Comparison of ENCODE assay signal across 9 mouse cellular contexts in genomic region chr4:43478906-43479832, GRCm38 (mm10). TPM values are rescaled to one million over a fixed set of nuclear protein-coding genes. Genes with fewer than 3 reads are reported as not detected.
DNase-seq lines count a peak whose midpoint lies in the region; ATAC-seq and TF ChIP-seq lines count a peak whose summit lies in the region.
"Had no signal": no experiment of that assay in that cellular context is flagged by ENCODE, and none has a peak within 500 bp of the region (broad histone marks: within the 10 kb centered on the region; RNA-seq: fewer than 3 reads in every experiment).

No protein-coding gene starts in this region.

- H3K4me1 ChIP-seq in forebrain, postnatal 0 days (ENCODE audit: insufficient read depth), result no peaks in the 10 kb centered on the region
- peaks cover 13% of the 10 kb centered on the region for H3K4me1 ChIP-seq in kidney, embryonic 15.5 days

- H3K4me2 ChIP-seq in forebrain, postnatal 0 days (ENCODE audit: low read depth), result no peak overlapping the region
- H3K4me2 ChIP-seq in kidney, embryonic 15.5 days, result peak overlapping the region; percentile 46

- H3K27ac ChIP-seq in forebrain, postnatal 0 days (ENCODE audit: low read depth, low read length), result no peak overlapping the region
- peak overlapping the region; percentile 10; the same call in 1 of the 2 replicates for H3K27ac ChIP-seq in kidney, embryonic 15.5 days

- no peaks in the 10 kb centered on the region for H3K27me3 ChIP-seq in forebrain, postnatal 0 days (ENCODE audit: insufficient read depth, low read length)
- no peaks in the 10 kb centered on the region for H3K27me3 ChIP-seq in kidney, embryonic 15.5 days

- H3K4me3 ChIP-seq in forebrain, postnatal 0 days (ENCODE audit: low read depth, low read length), result no peak overlapping the region
- H3K4me3 ChIP-seq in kidney, embryonic 15.5 days (replicated peaks), result no peak overlapping the region; the same call in 1 of the 2 replicates

- ATAC-seq in forebrain, postnatal 0 days, result no peak
- ATAC-seq in kidney, embryonic 15.5 days (replicated peaks; ENCODE audit: low FRiP score), result no peak

- peak; percentile 52 for TF ChIP-seq CTCF in forebrain, postnatal 0 days (IDR thresholded peaks at IDR 0.05; ENCODE audit: low read depth)

- 45% methylated on average over 24 of the region's 24 CpGs for WGBS in forebrain, postnatal 0 days
- 50% methylated on average over 24 of the region's 24 CpGs for WGBS in kidney, embryonic 15.5 days

- no peak overlapping the region for H3K9ac ChIP-seq in forebrain, postnatal 0 days
- no peak overlapping the region for H3K9ac ChIP-seq in kidney, embryonic 15.5 days

- DNase-seq in ovary, postnatal 14 days (ENCODE audit: low spot score), result peak; percentile 63
- DNase-seq in ovary, adult 18-20 months (ENCODE audit: low spot score), result no peak
- peak; percentile 58 for DNase-seq in adrenal gland, adult 2 months
- DNase-seq in forebrain, postnatal 0 days, result peak; percentile 36
- peak; percentile 89 for DNase-seq in lung, postnatal 10 days
- peak; percentile 60 to 88 for DNase-seq in spleen, adult 18-20 months
- no peak for DNase-seq in frontal cortex, postnatal 10 days (ENCODE audit: low spot score in 2 of 2)

- H3K36me3 ChIP-seq in forebrain, postnatal 0 days (ENCODE audit: insufficient read depth), result no peaks in the 10 kb centered on the region
- no peaks in the 10 kb centered on the region for H3K36me3 ChIP-seq in kidney, embryonic 15.5 days

- H3K9me3 ChIP-seq in forebrain, postnatal 0 days (ENCODE audit: low read length), result no peaks in the 10 kb centered on the region
- H3K9me3 ChIP-seq in kidney, embryonic 15.5 days (replicated peaks), result no peaks in the 10 kb centered on the region

RNA-seq across cellular contexts. Expression of gene Sit1, which starts 4.4 kb away (rescaled TPM):
- not detected for total RNA-seq in adrenal gland, adult 2 months (2021)
- polyA plus RNA-seq in adrenal gland, adult 2 months (2012; rRNA removed), result 0.28 and 0.73 TPM in 2 replicates
- total RNA-seq in forebrain, postnatal 0 days (2014; rRNA removed), result not detected in 2 replicates
- not detected in 2 replicates for polyA plus RNA-seq in forebrain, postnatal 0 days (2015; fragmentation: Nextera tagmentation; extraction: Ambion mirVana)
- not detected in 2 replicates for polyA plus RNA-seq in kidney, embryonic 15.5 days (2015; fragmentation: Nextera tagmentation; extraction: Ambion mirVana)
- total RNA-seq: layer of hippocampus, adult 18-20 months had no signal

RNA-seq across cellular contexts. Expression of gene Ccdc107, which starts 13.5 kb away (rescaled TPM):
- total RNA-seq in adrenal gland, adult 2 months (2021), result 10 to 100 TPM; 54.5 to 69.2 TPM
- polyA plus RNA-seq in adrenal gland, adult 2 months (2012; rRNA removed), result 376 and 526 TPM in 2 replicates
- total RNA-seq in forebrain, postnatal 0 days (2014; rRNA removed), result 57.3 and 86.2 TPM in 2 replicates
- 92.2 and 103 TPM in 2 replicates for polyA plus RNA-seq in forebrain, postnatal 0 days (2015; fragmentation: Nextera tagmentation; extraction: Ambion mirVana)
- polyA plus RNA-seq in kidney, embryonic 15.5 days (2015; fragmentation: Nextera tagmentation; extraction: Ambion mirVana), result 69.5 and 72.2 TPM in 2 replicates

RNA-seq across cellular contexts. Expression of gene Arhgef39, which starts 20.3 kb away (rescaled TPM):
- total RNA-seq in adrenal gland, adult 2 months (2021), result 1 to 10 TPM; 1.0 to 2.1 TPM
- 4.8 and 6.6 TPM in 2 replicates for polyA plus RNA-seq in adrenal gland, adult 2 months (2012; rRNA removed)
- 2.9 and 4.5 TPM in 2 replicates for total RNA-seq in forebrain, postnatal 0 days (2014; rRNA removed)
- polyA plus RNA-seq in forebrain, postnatal 0 days (2015; fragmentation: Nextera tagmentation; extraction: Ambion mirVana), result 3.6 and 3.9 TPM in 2 replicates
- 40.8 and 45.3 TPM in 2 replicates for polyA plus RNA-seq in kidney, embryonic 15.5 days (2015; fragmentation: Nextera tagmentation; extraction: Ambion mirVana)
- total RNA-seq: layer of hippocampus, adult 18-20 months had no signal

RNA-seq across cellular contexts. Expression of gene Cd72, which starts 24.7 kb away (rescaled TPM):
- total RNA-seq in adrenal gland, adult 2 months (2021), result 1 to 10 TPM; 3.0 to 3.3 TPM
- polyA plus RNA-seq in adrenal gland, adult 2 months (2012; rRNA removed), result 3.3 and 3.7 TPM in 2 replicates
- 0.19 TPM in 1 of 2 replicates, not detected in the other for total RNA-seq in forebrain, postnatal 0 days (2014; rRNA removed)
- 3.2 and 4.6 TPM in 2 replicates for polyA plus RNA-seq in forebrain, postnatal 0 days (2015; fragmentation: Nextera tagmentation; extraction: Ambion mirVana)
- 3.0 and 4.3 TPM in 2 replicates for polyA plus RNA-seq in kidney, embryonic 15.5 days (2015; fragmentation: Nextera tagmentation; extraction: Ambion mirVana)
- total RNA-seq: layer of hippocampus, adult 18-20 months had no signal

RNA-seq across cellular contexts. Expression of gene Car9, which starts 27.6 kb away (rescaled TPM):
- under 1 TPM; 0.17 to 0.28 TPM for total RNA-seq in adrenal gland, adult 2 months (2021)
- polyA plus RNA-seq in adrenal gland, adult 2 months (2012; rRNA removed), result 0.57 and 1.4 TPM in 2 replicates
- 0.14 and 0.31 TPM in 2 replicates for total RNA-seq in forebrain, postnatal 0 days (2014; rRNA removed)
- polyA plus RNA-seq in forebrain, postnatal 0 days (2015; fragmentation: Nextera tagmentation; extraction: Ambion mirVana), result 0.65 and 0.70 TPM in 2 replicates
- 1.7 and 2.1 TPM in 2 replicates for polyA plus RNA-seq in kidney, embryonic 15.5 days (2015; fragmentation: Nextera tagmentation; extraction: Ambion mirVana)
- total RNA-seq: layer of hippocampus, adult 18-20 months had no signal

Comparison
In these comparisons a context has a peak if more than half of its experiments do, and no peak if none do; other contexts are left out.
1. DNase-seq: peak in ovary, postnatal 14 days (single experiment), adrenal gland, adult 2 months (single experiment), forebrain, postnatal 0 days (single experiment), lung, postnatal 10 days (single experiment) and spleen, adult 18-20 months (2 of 2); none in ovary, adult 18-20 months (single experiment) and frontal cortex, postnatal 10 days (0 of 2).